Mouse (Mus musculus) kidney, embryonic 15.5 days (tissue): ENCODE measurements around the gene Cnbd2. TPM values are rescaled to one million over a fixed set of nuclear protein-coding genes. Genes with fewer than 3 reads are reported as not detected.
"Not testable (repeated sequence)": the region's sequence is repeated elsewhere in the genome, so short reads cannot be mapped to it uniquely, and the experiment has no call there.

Experiments
- ATAC-seq: fragments of 200-750 bp; cut with Nextera tagmentation; replicated peaks from 2 replicates; pipeline ENCODE4 v1.8.0; 2017; ENCODE audit warnings: moderate TSS enrichment; ENCODE audit not compliant: low FRiP score
- H3K27ac ChIP-seq: fragments of 300-500 bp; sonication (generic); 2 replicates; pipeline ENCODE4 v1.5.1; 2015; ENCODE audit warnings: mild to moderate bottlenecking, inconsistent platforms
- H3K27me3 ChIP-seq: fragments of 300-500 bp; sonication (generic); 2 replicates; pipeline ENCODE4 v1.6.1; 2015; ENCODE audit warnings: inconsistent platforms
- H3K36me3 ChIP-seq: fragments of 300-500 bp; sonication (generic); 2 replicates; pipeline ENCODE4 v1.6.1; 2015; ENCODE audit warnings: inconsistent platforms
- H3K4me1 ChIP-seq: fragments of 300-500 bp; sonication (generic); 2 replicates; pipeline ENCODE4 v1.6.1; 2015; ENCODE audit warnings: inconsistent platforms
- H3K4me2 ChIP-seq: fragments of 300-500 bp; sonication (generic); 2 replicates; pipeline ENCODE4 v1.6.1; 2015; ENCODE audit warnings: moderate library complexity, mild to moderate bottlenecking, inconsistent platforms
- H3K4me3 ChIP-seq: fragments of 300-500 bp; sonication (generic); replicated peaks from 2 replicates; pipeline ENCODE4 v1.5.1; 2015; ENCODE audit warnings: mild to moderate bottlenecking, inconsistent platforms
- H3K9ac ChIP-seq: fragments of 300-500 bp; sonication (generic); 2 replicates; pipeline ENCODE4 v1.6.1; 2015; ENCODE audit warnings: mild to moderate bottlenecking, inconsistent platforms
- H3K9me3 ChIP-seq: fragments of 300-500 bp; sonication (generic); replicated peaks from 2 replicates; pipeline ENCODE4 v1.6.1; 2016; ENCODE audit warnings: inconsistent platforms
- WGBS: fragments of 180-500 bp; shearing (Covaris S2); methylation state at CpG from one replicate; pipeline ENCODE4 v1.1.7; 2015; ENCODE audit warnings: mixed read lengths; 5-methylcytosine and 5-hydroxymethylcytosine counted together
- polyA plus RNA-seq: library from polyadenylated mRNA; unstranded; fragments of >200 nt; fragmentation: Nextera tagmentation; extraction: Ambion mirVana; gene quantifications from 2 replicates; pipeline ENCODE4 v1.2.1, GENCODE M21; 2015

Cnbd2 gene
- polyA plus RNA-seq, 1 experiment from 2014 or later: 6.3 TPM

- no peak for ATAC-seq
- H3K9ac ChIP-seq: no peak overlapping the region
- no peaks in the 10 kb centered on the region for H3K36me3 ChIP-seq
- no peaks in the 10 kb centered on the region for H3K9me3 ChIP-seq
- no peak overlapping the region for H3K4me3 ChIP-seq
- no peak overlapping the region for H3K27ac ChIP-seq
- WGBS: 86% methylated on average over 4 of the region's 4 CpGs
- no peaks in the 10 kb centered on the region for H3K27me3 ChIP-seq
- H3K4me2 ChIP-seq: no peak overlapping the region
- peaks cover 6% of the 10 kb centered on the region; the same call in 1 of the 2 replicates for H3K4me1 ChIP-seq
Measured at GRCm38 (mm10) chr2:156349286-156349848, 37.3 kb downstream of the Cnbd2 start.

- Histone ChIP-seq H3K9ac (no peak overlapping the region), H3K36me3 (no peaks in the 10 kb centered on the region), H3K27me3 (no peaks in the 10 kb centered on the region), H3K9me3 (no peaks in the 10 kb centered on the region), H3K4me2 (no peak overlapping the region), H3K4me3 (no peak overlapping the region), H3K27ac (no peak overlapping the region), H3K4me1 (peaks cover 10% of the 10 kb centered on the region)
- WGBS: 84% methylated on average over 7 of the region's 7 CpGs
- ATAC-seq: no peak
Measured at GRCm38 (mm10) chr2:156351243-156351642, 39.1 kb downstream of the Cnbd2 start.

- no peak overlapping the region for H3K4me3 ChIP-seq
Measured at GRCm38 (mm10) chr2:156352413-156353165, 40.5 kb downstream of the Cnbd2 start.

GRCm38 (mm10) chr2:156353265-156353692 is 41.2 kb downstream of the Cnbd2 start:
- peaks cover 10% of the 10 kb centered on the region for H3K4me1 ChIP-seq
- no peak overlapping the region for H3K4me2 ChIP-seq
- H3K27ac ChIP-seq: no peak overlapping the region
- ATAC-seq: no peak
- H3K36me3 ChIP-seq: no peaks in the 10 kb centered on the region
- no peak overlapping the region for H3K4me3 ChIP-seq
- H3K9ac ChIP-seq: no peak overlapping the region
- no peaks in the 10 kb centered on the region for H3K27me3 ChIP-seq
- 33% methylated on average over 7 of the region's 7 CpGs for WGBS
- H3K9me3 ChIP-seq: no peaks in the 10 kb centered on the region

More at GRCm38 (mm10) chr2:156352413-156353165, 40.5 kb downstream of the Cnbd2 start:
- Histone ChIP-seq H3K4me1 (peaks cover 10% of the 10 kb centered on the region), H3K4me2 (no peak overlapping the region), H3K9me3 (no peaks in the 10 kb centered on the region), H3K27ac (no peak overlapping the region), H3K27me3 (no peaks in the 10 kb centered on the region), H3K9ac (no peak overlapping the region), H3K36me3 (no peaks in the 10 kb centered on the region)
- 80% methylated on average over 8 of the region's 8 CpGs for WGBS
- no peak for ATAC-seq

GRCm38 (mm10) chr2:156356031-156356430 is 43.9 kb downstream of the Cnbd2 start:
- Histone ChIP-seq H3K4me2 (no peak overlapping the region), H3K4me1 (peaks cover 10% of the 10 kb centered on the region), H3K9me3 (no peaks in the 10 kb centered on the region), H3K4me3 (no peak overlapping the region), H3K27ac (no peak overlapping the region), H3K36me3 (no peaks in the 10 kb centered on the region), H3K27me3 (no peaks in the 10 kb centered on the region), H3K9ac (no peak overlapping the region)
- WGBS: 57% methylated on average over 7 of the region's 7 CpGs
- no peak for ATAC-seq

GRCm38 (mm10) chr2:156368465-156368864 is 56.4 kb downstream of the Cnbd2 start:
- no peaks in the 10 kb centered on the region for H3K4me1 ChIP-seq
- H3K4me2 ChIP-seq: no peak overlapping the region
- no peaks in the 10 kb centered on the region for H3K27me3 ChIP-seq
- ATAC-seq: no peak
- no peaks in the 10 kb centered on the region for H3K36me3 ChIP-seq
- no peak overlapping the region for H3K9ac ChIP-seq
- H3K9me3 ChIP-seq: no peaks in the 10 kb centered on the region
- no peak overlapping the region for H3K4me3 ChIP-seq
- 69% methylated on average over 3 of the region's 3 CpGs for WGBS
- H3K27ac ChIP-seq: no peak overlapping the region

- Histone ChIP-seq H3K27ac (no peak overlapping the region), H3K27me3 (no peaks in the 10 kb centered on the region), H3K4me2 (no peak overlapping the region), H3K36me3 (no peaks in the 10 kb centered on the region), H3K4me1 (no peaks in the 10 kb centered on the region), H3K9ac (no peak overlapping the region), H3K9me3 (no peaks in the 10 kb centered on the region), H3K4me3 (no peak overlapping the region)
- 68% methylated on average over 7 of the region's 7 CpGs for WGBS
- no peak for ATAC-seq
Measured at GRCm38 (mm10) chr2:156370896-156371295, 58.8 kb downstream of the Cnbd2 start.

- H3K9me3 ChIP-seq: no peaks in the 10 kb centered on the region
- H3K9ac ChIP-seq: no peak overlapping the region
- no peaks in the 10 kb centered on the region for H3K36me3 ChIP-seq
- no peak overlapping the region for H3K4me3 ChIP-seq
- no peak overlapping the region for H3K27ac ChIP-seq
- no peaks in the 10 kb centered on the region for H3K27me3 ChIP-seq
- no peak overlapping the region for H3K4me2 ChIP-seq
- WGBS: 80% methylated on average over 7 of the region's 7 CpGs
- no peak for ATAC-seq
- H3K4me1 ChIP-seq: no peaks in the 10 kb centered on the region
Measured at GRCm38 (mm10) chr2:156376956-156377355, 64.9 kb downstream of the Cnbd2 start.

GRCm38 (mm10) chr2:156379929-156380328 is 67.8 kb downstream of the Cnbd2 start:
- Histone ChIP-seq H3K9ac (no peak overlapping the region), H3K4me2 (no peak overlapping the region), H3K4me3 (no peak overlapping the region), H3K4me1 (no peaks in the 10 kb centered on the region), H3K36me3 (no peaks in the 10 kb centered on the region), H3K9me3 (no peaks in the 10 kb centered on the region), H3K27ac (no peak overlapping the region), H3K27me3 (no peaks in the 10 kb centered on the region)
- ATAC-seq: no peak
- 92% methylated on average over 10 of the region's 10 CpGs for WGBS

GRCm38 (mm10) chr2:156381350-156381749 is 69.3 kb downstream of the Cnbd2 start:
- no peaks in the 10 kb centered on the region for H3K27me3 ChIP-seq
- 77% methylated on average over 4 of the region's 4 CpGs for WGBS
- H3K4me1 ChIP-seq: no peaks in the 10 kb centered on the region
- H3K36me3 ChIP-seq: no peaks in the 10 kb centered on the region
- H3K4me2 ChIP-seq: no peak overlapping the region
- H3K9ac ChIP-seq: no peak overlapping the region
- H3K4me3 ChIP-seq: no peak overlapping the region
- H3K9me3 ChIP-seq: no peaks in the 10 kb centered on the region
- no peak for ATAC-seq
- H3K27ac ChIP-seq: no peak overlapping the region

- H3K9me3 ChIP-seq, H3K27ac ChIP-seq, H3K27me3 ChIP-seq, H3K9ac ChIP-seq, H3K4me1 ChIP-seq, H3K36me3 ChIP-seq: not testable (repeated sequence)
- H3K4me2 ChIP-seq: peak overlapping the region; percentile 50
- ATAC-seq: peak; percentile 90
- H3K4me3 ChIP-seq: peak overlapping the region; percentile 42
- 9% methylated on average over 19 of the region's 63 CpGs for WGBS
Measured at GRCm38 (mm10) chr2:156392461-156393154, 80.5 kb downstream of the Cnbd2 start.

GRCm38 (mm10) chr2:156393155-156393828 is 81.2 kb downstream of the Cnbd2 start:
- 0 out of 2 replicates have a peak, but pooled peaks have one; percentile 15 for ATAC-seq
- no peaks in the 10 kb centered on the region for H3K27me3 ChIP-seq
- WGBS: 56% methylated on average over 5 of the region's 5 CpGs
- no peaks in the 10 kb centered on the region for H3K36me3 ChIP-seq
- H3K9me3 ChIP-seq: no peaks in the 10 kb centered on the region
- 0 out of 2 replicates have a peak overlapping the region, but pooled peaks have one; percentile 22 for H3K27ac ChIP-seq
- H3K4me1 ChIP-seq: peaks cover 4% of the 10 kb centered on the region
- peak overlapping the region; percentile 42 for H3K4me3 ChIP-seq
- peak overlapping the region; percentile 50 for H3K4me2 ChIP-seq
- H3K9ac ChIP-seq: no peak overlapping the region
